Mouse (Mus musculus): Measurements from ENCODE around the gene Cpxm2.

DNA sequence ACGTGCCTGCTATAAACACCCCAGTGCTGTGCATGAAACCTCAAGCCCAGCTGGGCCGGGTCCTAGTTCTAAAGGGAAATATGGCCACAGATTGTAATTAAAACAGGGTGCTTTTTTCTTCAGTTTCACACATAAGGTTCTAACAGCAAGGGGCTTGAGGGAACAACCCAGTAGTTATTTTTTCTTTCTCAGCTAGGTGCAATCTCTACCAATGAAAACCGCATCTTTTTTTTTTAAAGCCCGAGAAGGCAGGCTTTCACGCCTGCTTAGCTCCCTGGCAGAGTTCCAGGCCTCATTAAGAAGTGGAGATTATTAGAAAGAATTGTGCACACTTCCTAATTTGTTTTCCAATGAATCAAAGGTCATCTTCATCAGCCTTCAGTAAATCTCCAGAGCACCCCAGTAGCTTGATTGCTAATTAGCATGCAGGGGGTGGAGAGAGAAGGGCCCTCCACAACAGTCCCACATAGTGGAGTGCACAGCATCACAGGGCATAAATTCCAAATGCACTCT, 29.4 kb upstream of the Cpxm2 start:
- no peak for TF ChIP-seq CTCF (IDR thresholded peaks at IDR 0.05)
- TF ChIP-seq EP300 (IDR thresholded peaks at IDR 0.05), result no peak

All from lung, postnatal 0 days (tissue).